Mouse (Mus musculus) lung, embryonic 16.5 days (tissue): ENCODE measurements around the gene Gpr155. TPM values are rescaled to one million over a fixed set of nuclear protein-coding genes. Genes with fewer than 3 reads are reported as not detected.

Experiments
- ATAC-seq: fragments of 200-750 bp; cut with Nextera tagmentation; 2 replicates; pipeline ENCODE4 v1.8.0; 2017; ENCODE audit warnings: low read depth, mild to moderate bottlenecking, moderate library complexity
- H3K27ac ChIP-seq: fragments of 300-500 bp; sonication (generic); 2 replicates; pipeline ENCODE4 v1.5.1; 2014; ENCODE audit warnings: mild to moderate bottlenecking, control low read depth, low read length
- H3K27me3 ChIP-seq: fragments of 300-500 bp; sonication (generic); 2 replicates; pipeline ENCODE4 v1.6.1; 2014; ENCODE audit warnings: low read depth, low read length, mixed read lengths; ENCODE audit not compliant: control insufficient read depth, insufficient read depth
- H3K36me3 ChIP-seq: fragments of 300-500 bp; sonication (generic); 2 replicates; pipeline ENCODE4 v1.6.1; 2014; ENCODE audit warnings: low read length; ENCODE audit not compliant: control insufficient read depth, insufficient read depth
- H3K4me1 ChIP-seq: fragments of 300-500 bp; sonication (generic); replicated peaks from 2 replicates; pipeline ENCODE4 v1.6.1; 2014; ENCODE audit warnings: low read length, mixed read lengths; ENCODE audit not compliant: control insufficient read depth, insufficient read depth
- H3K4me2 ChIP-seq: fragments of 300-500 bp; sonication (generic); 2 replicates; pipeline ENCODE4 v1.6.1; 2014; ENCODE audit warnings: low read depth, low read length, control low read depth
- H3K4me3 ChIP-seq: fragments of 300-500 bp; sonication (generic); 2 replicates; pipeline ENCODE4 v1.5.1; 2014; ENCODE audit warnings: mild to moderate bottlenecking, low read length, control low read depth
- H3K9ac ChIP-seq: fragments of 300-500 bp; sonication (generic); 2 replicates; pipeline ENCODE4 v1.6.1; 2014; ENCODE audit warnings: low read length, control low read depth
- H3K9me3 ChIP-seq: fragments of 300-500 bp; sonication (generic); 2 replicates; pipeline ENCODE4 v1.6.1; 2016; ENCODE audit warnings: low read length; ENCODE audit not compliant: control insufficient read depth
- WGBS: fragments of 180-500 bp; shearing (Covaris S2); extraction: QIAGEN DNeasy Blood & Tissue Kit; methylation state at CpG from one replicate; pipeline ENCODE4 v1.1.7; 2014; 5-methylcytosine and 5-hydroxymethylcytosine counted together
- polyA plus RNA-seq: library from polyadenylated mRNA; unstranded; fragments of >200 nt; fragmentation: Nextera tagmentation; extraction: Ambion mirVana; gene quantifications from 2 replicates; pipeline ENCODE4 v1.2.1, GENCODE M21; 2015

The Gpr155 gene
- polyA plus RNA-seq, 1 experiment from 2014 or later: 6.3 TPM

DNA sequence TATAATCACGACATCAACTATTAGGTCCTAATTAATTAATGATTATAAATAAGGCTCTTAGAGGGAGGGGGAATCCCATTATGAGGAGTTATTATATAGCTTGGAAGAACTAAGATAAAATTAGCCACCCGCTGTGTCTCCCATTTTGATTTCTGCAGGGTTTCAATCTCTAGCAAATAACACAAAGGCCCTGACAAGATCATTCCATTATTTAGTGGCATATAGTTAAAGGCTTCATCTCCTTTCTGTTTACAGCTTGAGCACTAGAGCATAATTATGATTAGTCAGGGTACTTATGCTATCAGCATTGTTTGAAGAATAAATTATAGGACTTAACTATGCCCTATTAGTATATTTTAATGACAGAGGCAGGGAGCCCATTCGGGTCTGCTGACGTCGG, 8.0 kb downstream of the Gpr155 start:
- Histone ChIP-seq H3K27me3 (no peaks in the 10 kb centered on the region), H3K4me1 (peaks cover 2% of the 10 kb centered on the region; the same call in 1 of the 2 replicates), H3K27ac (no peak overlapping the region), H3K36me3 (no peaks in the 10 kb centered on the region), H3K9me3 (no peaks in the 10 kb centered on the region), H3K9ac (no peak overlapping the region), H3K4me2 (no peak overlapping the region), H3K4me3 (no peak overlapping the region)
- no peak for ATAC-seq
- WGBS: 87% methylated on average over 5 of the region's 5 CpGs

DNA sequence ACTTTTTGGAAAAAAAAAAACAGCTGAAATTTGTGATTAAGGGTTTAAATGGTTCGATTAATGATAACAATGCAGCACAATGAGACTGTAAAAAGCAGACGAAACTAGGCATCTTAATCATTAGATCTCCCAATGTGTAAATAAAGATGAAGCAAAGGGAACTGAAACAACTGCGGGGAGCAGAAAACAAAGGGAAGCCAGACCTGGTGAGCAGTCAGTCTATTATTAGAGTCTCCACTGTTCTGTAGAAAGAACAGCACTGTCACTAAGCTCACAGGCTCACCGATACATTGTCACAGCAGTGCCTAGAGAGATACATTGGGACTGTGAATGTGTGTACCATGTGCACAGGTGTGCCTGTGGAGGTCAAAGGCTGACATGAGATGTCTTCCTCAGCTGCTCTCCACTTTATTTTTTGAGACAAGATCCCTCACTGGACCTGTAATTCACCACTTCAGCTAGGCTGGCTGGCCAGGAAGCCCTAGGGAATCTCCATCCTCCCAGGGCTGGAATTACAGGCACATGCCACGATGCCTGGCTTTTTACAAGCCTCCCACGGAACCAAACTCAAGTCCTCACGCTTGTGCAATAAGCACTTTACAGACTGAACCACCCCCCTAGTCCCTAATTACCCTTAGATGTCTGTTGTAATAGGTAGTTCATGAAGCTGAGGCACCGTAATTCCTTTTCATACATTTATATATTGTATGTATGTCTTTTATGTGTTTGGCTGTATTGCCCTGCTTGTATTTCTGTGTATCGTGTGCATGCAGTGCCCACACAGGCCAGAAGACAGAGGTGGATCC, 14.6 kb downstream of the Gpr155 start:
- Histone ChIP-seq H3K9ac (no peak overlapping the region), H3K27ac (no peak overlapping the region), H3K4me1 (peaks cover 2% of the 10 kb centered on the region; the same call in 1 of the 2 replicates)

DNA sequence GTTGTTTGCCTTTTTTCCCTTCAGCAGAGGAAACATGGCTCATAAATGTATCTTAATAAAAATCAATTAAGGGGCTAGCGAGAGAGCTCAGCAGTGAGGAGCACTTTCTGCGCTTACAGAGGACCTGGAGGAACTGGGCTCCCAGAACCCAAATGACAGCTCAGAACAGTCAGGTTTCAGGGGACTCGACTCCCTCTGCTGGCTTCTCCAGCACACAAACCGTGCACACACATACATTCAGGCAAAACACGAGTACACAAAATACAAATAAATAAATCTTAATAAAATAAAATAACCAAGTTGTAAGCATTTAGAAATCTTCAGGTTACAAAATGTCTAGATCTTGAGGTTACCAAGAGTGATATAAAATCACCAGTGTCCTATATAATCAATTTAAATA, 22.9 kb downstream of the Gpr155 start:
- no peak overlapping the region for H3K4me2 ChIP-seq
- ATAC-seq: no peak
- H3K4me1 ChIP-seq: no peaks in the 10 kb centered on the region
- H3K9me3 ChIP-seq: no peaks in the 10 kb centered on the region
- H3K4me3 ChIP-seq: no peak overlapping the region
- no peak overlapping the region for H3K9ac ChIP-seq
- WGBS: 75% methylated on average over 5 of the region's 5 CpGs
- no peak overlapping the region for H3K27ac ChIP-seq
- no peaks in the 10 kb centered on the region for H3K36me3 ChIP-seq
- no peaks in the 10 kb centered on the region for H3K27me3 ChIP-seq

More for the DNA sequence above, 14.6 kb downstream of the Gpr155 start:
- ATAC-seq: no peak
- 72% methylated on average over 9 of the region's 9 CpGs for WGBS
- Histone ChIP-seq H3K36me3 (no peaks in the 10 kb centered on the region), H3K4me2 (no peak overlapping the region), H3K27me3 (no peaks in the 10 kb centered on the region), H3K9me3 (no peaks in the 10 kb centered on the region), H3K4me3 (no peak overlapping the region)

DNA sequence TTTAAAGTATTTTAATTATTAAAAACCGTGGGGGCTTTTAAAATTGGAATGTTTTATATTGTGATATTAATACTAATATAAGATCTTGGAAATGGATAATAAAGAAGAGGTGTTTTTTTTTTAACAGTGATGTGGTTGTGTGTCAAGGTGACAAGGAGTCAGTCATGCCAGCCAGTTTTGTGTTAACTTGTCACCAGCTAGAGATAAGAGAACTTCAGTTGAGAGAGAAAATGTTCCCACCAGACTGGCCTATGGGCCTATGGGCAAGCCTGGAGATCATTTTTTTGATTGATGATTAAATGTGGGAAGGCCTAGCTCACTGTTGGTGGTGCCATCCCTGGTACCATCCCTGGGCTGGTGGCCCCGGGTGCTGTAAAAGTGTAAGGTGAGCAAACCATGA, 25.8 kb downstream of the Gpr155 start:
- Histone ChIP-seq H3K9ac (no peak overlapping the region), H3K4me1 (no peaks in the 10 kb centered on the region), H3K9me3 (no peaks in the 10 kb centered on the region), H3K27ac (no peak overlapping the region), H3K27me3 (no peaks in the 10 kb centered on the region), H3K36me3 (no peaks in the 10 kb centered on the region), H3K4me2 (no peak overlapping the region), H3K4me3 (no peak overlapping the region)
- WGBS: 88% methylated on average over 2 of the region's 2 CpGs
- no peak for ATAC-seq

DNA sequence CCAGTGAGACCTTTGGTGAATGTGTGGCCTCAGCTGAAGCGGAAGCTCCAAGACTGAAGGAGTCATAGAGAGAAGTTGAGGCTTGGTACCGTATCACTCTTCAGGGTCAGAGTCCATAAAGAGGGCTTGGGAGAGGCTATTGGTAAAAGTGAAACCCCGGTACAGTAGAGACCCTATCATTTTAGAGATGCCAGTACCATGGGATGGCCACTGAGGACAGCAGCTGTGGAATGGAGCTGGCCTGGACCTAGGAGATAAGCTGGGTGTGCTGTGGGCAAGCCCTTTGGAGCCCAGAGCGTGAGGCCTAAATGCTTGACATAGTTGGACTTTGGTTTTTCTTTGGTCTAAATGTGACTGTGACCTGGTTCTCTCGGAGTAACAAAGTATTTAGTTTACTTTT, 26.4 kb downstream of the Gpr155 start:
- no peak overlapping the region for H3K4me3 ChIP-seq
- 84% methylated on average over 5 of the region's 5 CpGs for WGBS

DNA sequence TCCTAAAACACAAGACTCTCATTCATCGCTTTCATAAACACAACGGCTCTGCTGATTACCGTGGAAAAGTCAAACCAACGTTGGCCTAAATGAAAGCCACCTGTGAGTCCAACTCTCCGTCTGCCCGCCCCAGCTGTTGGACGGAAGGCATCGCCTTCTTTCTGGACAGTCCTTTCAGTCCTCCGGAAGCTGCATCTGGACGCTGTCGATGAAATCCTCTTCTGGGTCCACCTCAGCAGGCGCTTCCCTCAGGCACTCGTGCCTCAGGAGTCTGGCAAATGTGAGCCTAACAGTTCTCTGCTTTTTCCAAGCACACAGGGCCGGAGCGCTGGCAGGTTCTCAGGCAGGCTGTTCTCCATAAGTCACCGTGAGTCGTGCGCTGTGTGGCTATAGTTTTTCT, 29.4 kb downstream of the Gpr155 start:
- no peak for ATAC-seq
- H3K27me3 ChIP-seq: no peaks in the 10 kb centered on the region
- 61% methylated on average over 18 of the region's 18 CpGs for WGBS
- H3K27ac ChIP-seq: no peak overlapping the region
- 0 out of 2 replicates have a peak overlapping the region, but pooled peaks have one; percentile 6 for H3K4me3 ChIP-seq
- peak overlapping the region; percentile 35; the same call in 1 of the 2 replicates for H3K9ac ChIP-seq
- H3K4me1 ChIP-seq: peaks cover 2% of the 10 kb centered on the region; the same call in 1 of the 2 replicates
- H3K9me3 ChIP-seq: no peaks in the 10 kb centered on the region
- no peaks in the 10 kb centered on the region for H3K36me3 ChIP-seq
- peak overlapping the region; percentile 29 for H3K4me2 ChIP-seq

More for the DNA sequence above, 26.4 kb downstream of the Gpr155 start:
- no peaks in the 10 kb centered on the region for H3K36me3 ChIP-seq
- H3K27me3 ChIP-seq: no peaks in the 10 kb centered on the region
- H3K4me1 ChIP-seq: no peaks in the 10 kb centered on the region
- ATAC-seq: no peak
- no peak overlapping the region for H3K27ac ChIP-seq
- H3K9me3 ChIP-seq: no peaks in the 10 kb centered on the region
- H3K9ac ChIP-seq: no peak overlapping the region
- no peak overlapping the region for H3K4me2 ChIP-seq

DNA sequence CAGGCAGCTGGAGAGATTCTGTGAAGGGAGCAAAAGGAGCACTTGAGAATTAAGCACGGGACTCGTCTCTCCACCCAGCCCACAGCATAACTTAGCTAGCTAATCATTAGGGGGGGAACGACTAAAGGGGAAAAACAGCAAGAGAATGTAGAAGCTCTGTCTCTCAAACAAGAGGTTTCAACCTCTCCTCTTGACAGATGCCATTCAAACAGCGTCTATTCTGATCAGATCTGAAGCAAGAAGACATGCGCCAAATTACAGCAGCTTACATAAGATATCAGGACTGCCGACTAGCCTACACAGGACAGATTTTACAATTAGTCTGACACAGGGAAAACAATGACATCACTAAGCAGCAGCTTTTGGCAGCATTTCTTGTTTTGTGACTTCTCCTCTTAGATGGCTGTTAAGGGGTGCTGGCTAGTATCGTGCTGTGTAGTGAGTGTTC, 34.4 kb downstream of the Gpr155 start:
- Histone ChIP-seq H3K4me2 (peak overlapping the region; percentile 45), H3K36me3 (no peaks in the 10 kb centered on the region), H3K9me3 (no peaks in the 10 kb centered on the region), H3K4me1 (peaks cover 7% of the 10 kb centered on the region; the same call in 1 of the 2 replicates), H3K27me3 (no peaks in the 10 kb centered on the region), H3K4me3 (peak overlapping the region; percentile 10; the same call in 1 of the 2 replicates), H3K27ac (peak overlapping the region; percentile 59; the same call in 1 of the 2 replicates), H3K9ac (peak overlapping the region; percentile 35)
- peak; percentile 68; the same call in 1 of the 2 replicates for ATAC-seq
- 23% methylated on average over 7 of the region's 7 CpGs for WGBS

DNA sequence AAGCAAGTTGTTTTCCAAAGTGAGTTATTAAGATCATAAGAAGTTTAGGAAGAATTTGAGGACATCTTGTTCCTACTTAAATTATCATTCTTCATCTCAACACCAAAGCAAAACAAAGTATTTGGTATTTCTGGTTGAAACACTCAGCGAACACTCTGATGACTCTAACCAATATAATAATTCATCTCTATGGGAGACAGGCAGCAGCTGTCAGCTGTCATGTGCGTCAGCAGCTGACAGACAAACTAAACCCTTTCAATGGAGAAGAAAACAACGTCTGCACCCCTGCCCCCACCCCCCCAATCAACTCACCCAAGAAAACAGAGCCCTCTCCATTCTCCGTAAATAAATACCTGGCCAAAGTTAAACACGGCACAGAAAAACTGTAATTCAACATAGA, 34.9 kb downstream of the Gpr155 start:
- Histone ChIP-seq H3K27me3 (no peaks in the 10 kb centered on the region), H3K4me2 (peak overlapping the region; percentile 45), H3K4me1 (peaks cover 7% of the 10 kb centered on the region; the same call in 1 of the 2 replicates), H3K9ac (peak overlapping the region; percentile 35), H3K36me3 (no peaks in the 10 kb centered on the region), H3K27ac (peak overlapping the region; percentile 59; the same call in 1 of the 2 replicates), H3K4me3 (peak overlapping the region; percentile 10; the same call in 1 of the 2 replicates), H3K9me3 (no peaks in the 10 kb centered on the region)
- WGBS: 23% methylated on average over 5 of the region's 5 CpGs
- peak; percentile 62; the same call in 1 of the 2 replicates for ATAC-seq

DNA sequence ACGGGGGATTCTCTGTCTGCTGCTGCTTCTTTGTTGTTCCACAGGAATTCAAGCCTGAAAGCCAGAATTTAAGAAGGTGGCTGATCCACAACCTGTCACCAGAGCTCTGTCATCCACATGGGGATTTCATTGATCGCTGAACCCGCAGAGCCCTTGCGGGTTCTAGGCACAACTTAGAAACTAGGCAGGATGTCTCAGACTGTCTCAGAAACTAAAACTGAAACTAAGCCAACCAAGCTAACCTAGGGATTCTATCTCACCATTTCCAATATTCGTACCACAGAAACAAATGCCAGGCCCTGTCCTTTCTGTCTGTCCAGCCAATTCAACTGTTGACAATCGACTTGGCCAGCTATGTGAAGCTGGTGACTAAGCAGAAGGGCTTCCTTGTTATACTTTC, 38.2 kb downstream of the Gpr155 start:
- peak overlapping the region; percentile 38 for H3K4me2 ChIP-seq

More for the DNA sequence above, 38.2 kb downstream of the Gpr155 start:
- WGBS: 73% methylated on average over 6 of the region's 6 CpGs
- no peak overlapping the region for H3K9ac ChIP-seq
- no peaks in the 10 kb centered on the region for H3K36me3 ChIP-seq
- H3K27me3 ChIP-seq: no peaks in the 10 kb centered on the region
- no peak overlapping the region for H3K4me3 ChIP-seq
- peaks cover 7% of the 10 kb centered on the region; the same call in 1 of the 2 replicates for H3K4me1 ChIP-seq
- H3K27ac ChIP-seq: no peak overlapping the region
- no peaks in the 10 kb centered on the region for H3K9me3 ChIP-seq
- ATAC-seq: no peak
